Mouse (Mus musculus) adrenal gland, adult 8-10 months (tissue): ENCODE data around the gene Usp38. TPM values are rescaled to one million over a fixed set of nuclear protein-coding genes. Genes with fewer than 3 reads are reported as not detected.
"Not testable (repeated sequence)": the region's sequence is repeated elsewhere in the genome, so short reads cannot be mapped to it uniquely, and the experiment has no call there.

Source experiments
- DNase-seq: peaks from one replicate; pipeline ENCODE4 v3.0.0; 2022
- total RNA-seq, 4 experiments: library from RNA; stranded (reverse); gene quantifications; 2 replicates each; pipeline ENCODE4 v1.2.4; 2022

Gene Usp38
- 10 to 100 TPM; 22.8 to 24.4 (median 23.3) TPM for total RNA-seq

DNA sequence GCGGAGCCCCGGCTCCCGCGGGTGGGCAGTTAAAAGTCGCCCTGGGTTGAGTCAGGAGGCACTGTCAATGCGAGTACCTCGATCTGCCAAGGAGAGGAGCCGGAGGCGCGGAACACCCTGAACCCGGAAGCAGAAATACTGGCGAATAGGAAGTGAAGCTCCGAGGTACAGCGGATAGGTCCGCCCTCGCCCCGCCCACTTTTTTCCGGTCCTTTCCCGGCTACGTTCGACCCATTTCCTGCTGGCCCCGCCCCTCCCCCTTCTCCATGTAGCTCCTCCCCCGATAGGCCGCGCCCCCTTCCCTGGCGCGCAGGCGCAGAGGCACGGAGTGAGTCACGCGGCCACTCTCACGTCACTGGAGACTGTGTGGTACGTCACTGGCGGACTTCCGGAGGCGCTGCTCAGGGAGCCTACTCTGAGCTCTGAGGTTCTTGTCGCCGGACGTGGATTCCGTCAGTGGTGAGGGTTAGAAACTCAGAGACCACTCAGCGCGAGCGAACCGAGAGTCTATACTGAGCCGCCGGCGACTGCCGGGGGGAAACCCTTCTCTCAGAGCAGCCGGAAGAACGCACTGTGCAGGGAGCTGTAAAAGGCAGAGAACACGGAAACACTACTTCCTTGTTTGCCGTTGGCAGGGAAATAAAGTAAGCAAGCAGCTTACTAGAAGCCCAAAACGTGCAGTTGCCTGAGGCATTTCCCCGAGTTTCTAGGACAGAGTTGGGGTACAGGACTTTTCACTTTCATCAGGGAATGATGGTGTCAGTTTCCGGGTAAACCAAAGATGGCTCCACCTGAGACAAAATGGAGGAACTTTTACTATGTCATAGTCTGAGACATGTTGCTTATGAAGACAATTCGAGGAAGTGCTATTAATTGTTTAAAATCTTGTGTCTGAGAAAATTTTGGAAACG lies at the start of gene Usp38:
Gene Usp38 (minus strand): TSS at position 140 of the 911 bp plus-strand sequence.
- DNase-seq: peak; percentile 98

- DNase-seq: no peak
Measured at GRCm38 (mm10) chr8:81062566-81062965, 47.8 kb upstream of the Usp38 start.

- DNase-seq: no peak
Measured at GRCm38 (mm10) chr8:81061950-81062349, 47.2 kb upstream of the Usp38 start.

DNA sequence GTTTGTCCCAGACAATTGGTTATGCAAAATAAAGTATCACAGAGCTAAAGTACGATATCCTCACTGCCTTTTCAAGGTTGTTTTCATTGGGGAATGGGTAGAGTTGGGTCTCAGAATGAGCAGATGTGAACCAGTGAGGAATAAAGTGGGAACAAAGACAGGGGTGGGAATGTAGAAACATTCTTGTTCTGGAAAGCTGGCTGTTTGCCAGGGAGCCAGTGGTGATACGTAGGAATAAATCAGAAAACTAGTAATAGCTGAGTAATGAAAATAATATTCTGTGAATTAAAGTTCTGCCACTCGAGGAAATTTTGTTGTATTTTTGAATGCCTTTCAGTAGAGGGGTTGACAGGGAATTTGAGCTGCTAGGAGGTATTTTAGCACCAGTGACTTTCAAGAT lies 29.5 kb upstream of the Usp38 start:
- no peak for DNase-seq

DNA sequence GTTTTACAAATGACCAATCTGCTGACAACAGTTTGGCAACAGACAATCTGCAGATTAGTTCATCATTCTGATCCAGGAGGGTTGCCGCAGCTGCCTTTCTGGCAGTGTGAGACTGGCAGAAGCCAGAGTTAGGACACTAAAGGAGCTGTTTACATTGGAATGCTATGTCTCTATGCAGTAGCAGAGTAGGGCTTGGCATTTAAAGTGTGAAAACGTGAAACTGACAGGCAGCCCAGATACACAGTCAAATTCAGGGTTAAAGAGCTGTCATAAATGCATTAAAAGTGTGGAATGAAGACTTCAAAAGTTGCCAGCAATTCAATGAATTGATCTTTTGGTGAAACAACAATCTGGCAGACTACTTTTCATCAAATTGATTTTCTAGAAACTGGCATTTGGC lies 13.3 kb upstream of the Usp38 start:
- no peak for DNase-seq

DNA sequence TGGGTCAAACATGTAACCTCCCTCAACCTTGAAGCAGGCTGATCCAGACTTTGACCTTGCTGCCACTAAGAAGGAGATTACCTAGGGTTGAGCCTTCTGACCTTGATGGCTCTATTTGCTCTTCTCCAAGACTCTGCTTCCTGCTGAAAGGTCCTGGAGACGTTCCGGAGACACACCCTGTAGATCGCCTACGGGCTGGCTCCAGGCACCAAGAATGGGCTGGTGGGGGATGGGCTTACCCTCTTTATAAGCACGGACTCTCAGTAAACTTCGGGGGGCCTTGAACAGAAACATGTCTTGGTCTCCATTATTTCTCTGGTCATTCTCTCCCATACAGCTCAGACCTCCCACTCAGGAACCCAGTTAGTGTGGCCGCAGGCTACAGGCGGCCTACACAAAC lies 2.8 kb upstream of the Usp38 start:
- not testable (repeated sequence) for DNase-seq

DNA sequence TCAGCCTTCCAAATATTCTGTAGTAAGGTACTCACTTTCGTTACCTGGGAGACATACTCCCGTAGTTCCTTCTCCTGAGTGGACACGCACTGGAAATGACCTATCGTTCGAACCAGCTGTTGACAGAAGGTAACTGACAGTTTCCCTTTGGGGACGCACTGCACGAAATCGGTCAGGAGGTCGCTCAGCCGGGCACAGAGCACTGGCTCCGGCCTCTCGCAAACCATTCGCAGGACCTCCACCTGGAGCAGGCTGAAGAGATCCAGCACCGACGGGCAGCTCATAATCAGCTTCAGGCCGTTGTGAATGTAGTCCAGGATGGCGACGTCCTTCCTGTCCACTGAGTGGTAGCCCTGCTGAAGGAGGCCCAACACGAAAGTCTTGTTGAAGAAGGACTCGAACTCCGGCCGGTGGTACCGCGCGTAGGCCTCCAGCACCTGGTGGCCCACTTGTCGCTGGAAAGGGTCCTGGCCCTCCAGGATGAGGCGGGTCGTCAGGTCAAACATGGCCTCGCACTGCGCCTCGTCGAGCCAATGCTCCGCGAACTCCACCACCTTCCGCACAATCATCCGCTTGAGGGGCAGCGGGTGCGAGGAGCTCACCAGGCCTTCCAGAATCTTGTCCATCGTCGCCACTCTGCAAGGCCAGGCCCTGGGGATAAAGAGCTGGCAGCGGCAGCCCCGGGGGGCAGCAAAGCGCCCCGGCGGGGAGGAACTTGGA lies 757 bp downstream of the Usp38 start:
- peak; percentile 18 for DNase-seq

DNA sequence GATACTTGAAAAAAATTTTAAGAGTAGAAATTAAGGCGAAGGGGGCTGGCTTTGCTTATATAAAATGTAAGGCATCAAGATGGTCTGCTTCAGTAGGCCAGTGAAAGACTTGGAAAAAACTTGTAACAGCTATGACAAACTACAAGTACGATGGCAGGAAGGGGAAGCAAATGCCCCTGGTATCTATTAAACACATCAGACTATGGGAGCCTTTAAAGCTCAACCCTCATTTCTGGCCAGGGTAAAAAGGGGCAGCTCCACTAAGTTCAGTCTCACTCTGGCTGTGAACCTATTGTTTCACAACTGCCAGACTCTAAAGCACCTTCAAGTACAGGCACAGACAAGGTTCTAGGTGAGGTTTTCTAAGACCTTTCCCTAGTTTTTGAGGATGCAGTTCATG lies 2.0 kb downstream of the Usp38 start:
- DNase-seq: no peak

GRCm38 (mm10) chr8:81012031-81012560 lies 2.6 kb downstream of the Usp38 start:
- DNase-seq: no peak

DNA sequence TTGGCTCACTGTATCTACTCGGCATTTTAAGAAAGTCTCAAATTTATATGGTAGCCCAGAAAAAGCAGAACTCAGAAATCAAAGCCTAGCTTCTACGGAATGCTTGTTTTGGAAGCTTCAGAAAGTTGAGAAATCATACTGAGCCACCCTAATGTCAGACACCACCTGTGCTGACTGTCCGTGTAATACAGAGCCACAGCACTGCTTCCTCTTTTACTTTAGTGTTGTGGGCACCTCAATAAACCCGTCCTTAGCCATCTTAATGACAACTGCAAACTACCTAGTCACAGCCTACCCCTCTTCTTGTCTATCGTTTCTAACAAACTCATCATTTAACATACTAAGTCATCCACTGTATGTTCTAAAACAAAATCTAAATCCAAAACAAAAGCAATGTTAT lies 4.3 kb downstream of the Usp38 start:
- no peak for DNase-seq

- no peak for DNase-seq
Measured at GRCm38 (mm10) chr8:81005114-81005513, 9.6 kb downstream of the Usp38 start.

DNA sequence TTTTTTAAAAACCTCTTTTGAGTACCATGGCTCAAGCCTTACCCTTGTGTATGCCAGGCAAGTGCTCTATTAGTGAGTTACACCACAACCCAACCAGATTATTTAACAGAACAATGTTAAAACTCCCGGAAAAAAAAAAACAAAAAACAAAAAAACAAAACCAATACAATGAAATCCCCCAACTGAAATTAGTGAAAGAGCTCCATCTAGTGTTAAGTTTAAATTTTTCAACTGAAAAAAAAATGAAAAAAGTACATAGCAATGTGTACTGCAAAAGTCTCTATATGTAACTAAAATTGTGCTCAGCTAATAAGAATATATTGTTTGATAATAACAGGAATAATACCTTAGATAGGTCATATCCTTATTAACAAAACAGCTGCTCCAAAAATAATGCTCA lies 18.1 kb downstream of the Usp38 start:
- DNase-seq: no peak

DNA sequence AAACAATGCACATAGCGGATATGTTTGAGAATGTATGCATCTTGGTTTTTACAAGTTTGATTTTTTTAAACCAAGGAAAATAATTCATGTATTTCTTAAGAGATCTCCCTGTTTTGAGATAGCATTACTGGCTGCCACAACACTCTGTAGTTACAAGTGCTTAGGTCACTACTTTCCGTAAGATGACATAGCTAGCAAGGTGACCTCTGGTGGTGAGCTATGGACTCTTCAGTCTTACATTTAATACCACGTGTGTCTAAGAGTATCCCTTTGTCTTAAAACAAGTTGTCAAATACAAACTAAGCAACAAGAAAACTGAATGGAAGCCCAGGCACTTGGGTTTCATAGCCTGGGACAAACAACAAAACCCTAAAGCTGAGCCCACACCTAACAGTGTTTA lies 22.8 kb downstream of the Usp38 start:
- DNase-seq: no peak

GRCm38 (mm10) chr8:80982829-80983228 lies 31.9 kb downstream of the Usp38 start:
- peak; percentile 36 for DNase-seq

GRCm38 (mm10) chr8:80981696-80982095 lies 33.0 kb downstream of the Usp38 start:
- no peak for DNase-seq

DNA sequence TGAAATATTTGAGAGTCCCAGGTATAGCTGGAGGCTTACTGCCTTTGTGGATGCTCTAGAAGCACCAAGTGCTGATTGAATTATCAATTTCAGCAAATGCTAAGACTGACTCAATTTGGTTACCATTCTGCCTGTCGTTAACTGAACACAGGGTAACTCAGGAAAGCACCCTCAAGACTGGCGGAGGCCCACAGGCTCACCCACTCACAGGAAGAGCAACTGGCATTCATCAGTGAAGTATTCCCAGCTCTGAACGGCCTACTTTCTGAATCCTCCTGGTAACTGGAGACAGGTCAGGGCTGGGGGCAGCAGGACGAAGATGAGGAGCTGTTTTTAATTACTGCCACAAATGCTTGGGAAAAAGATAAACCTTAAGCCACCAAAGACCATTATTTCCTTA lies 34.7 kb downstream of the Usp38 start:
- DNase-seq: no peak

- no peak for DNase-seq
Measured at GRCm38 (mm10) chr8:80977231-80977630, 37.5 kb downstream of the Usp38 start.

DNA sequence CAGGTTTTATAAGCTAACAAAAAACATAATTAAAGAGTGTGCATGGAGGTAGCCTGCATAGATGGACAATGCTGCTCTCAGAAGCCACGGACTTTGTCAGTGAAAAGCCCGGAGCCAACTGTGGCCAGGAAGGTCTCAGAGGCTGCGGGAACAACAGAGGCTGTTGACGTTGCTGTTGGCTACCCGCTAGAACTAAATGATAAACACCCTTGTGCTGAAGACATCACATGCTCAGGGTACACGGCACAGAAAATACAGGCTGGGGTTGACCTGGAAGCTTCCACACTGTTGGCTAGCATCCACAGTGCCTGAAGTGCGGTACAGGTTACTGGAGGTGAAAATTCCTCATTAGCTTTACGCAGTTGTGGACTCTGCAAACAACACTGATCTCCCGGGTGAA lies 43.6 kb downstream of the Usp38 start:
- DNase-seq: no peak

- no peak for DNase-seq
Measured at GRCm38 (mm10) chr8:80970000-80970685, 44.6 kb downstream of the Usp38 start.

DNA sequence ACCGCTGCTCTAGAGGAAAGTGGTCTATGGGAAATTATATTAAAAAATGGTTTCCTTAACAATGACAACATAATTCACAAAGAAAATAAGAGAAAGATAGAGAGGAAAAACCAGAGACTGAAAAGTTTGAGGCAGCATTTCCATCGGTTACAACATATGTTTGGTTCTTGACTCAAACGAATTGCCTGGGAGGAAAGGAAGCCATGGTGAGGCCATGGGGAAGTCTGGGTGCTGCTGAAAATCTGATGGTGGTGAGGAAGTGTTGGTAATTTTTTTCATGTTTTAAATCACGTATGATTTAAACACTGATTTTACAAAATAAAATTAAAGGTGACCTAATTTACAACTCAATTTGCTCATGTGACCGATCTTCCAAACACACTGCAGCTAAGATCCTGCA lies 45.3 kb downstream of the Usp38 start:
- DNase-seq: no peak

GRCm38 (mm10) chr8:80963095-80963494 lies 51.6 kb downstream of the Usp38 start:
- DNase-seq: no peak

DNA sequence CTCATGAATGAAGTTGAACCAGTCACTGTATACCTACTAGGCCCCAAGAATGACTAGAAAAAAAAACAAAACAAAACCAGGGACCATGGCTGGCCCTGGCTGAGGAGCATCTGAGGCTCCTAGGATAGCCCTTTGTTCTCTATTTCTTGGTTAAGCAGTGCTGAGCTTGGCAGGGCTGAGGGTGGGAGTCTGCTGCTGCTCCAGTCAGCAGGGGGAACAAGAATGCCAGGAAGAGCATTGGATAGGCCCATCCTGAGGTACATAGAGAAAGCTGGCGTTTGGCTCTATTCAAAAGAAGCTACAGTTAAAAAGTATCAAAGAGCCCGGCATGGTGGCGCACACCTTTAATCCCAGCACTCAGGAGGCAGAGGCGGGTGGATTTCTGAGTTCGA lies 52.1 kb downstream of the Usp38 start:
- no peak for DNase-seq
